Mouse (Mus musculus) retina, postnatal 1 day (tissue): ENCODE results near the gene Cr1l.
A peak's percentile ranks its signal among the peaks of the same experiment; 100 is the strongest.

Source experiments
- DNase-seq: peaks from one replicate; pipeline ENCODE4 v3.0.0-alpha.2; 2012

The Cr1l gene

DNA sequence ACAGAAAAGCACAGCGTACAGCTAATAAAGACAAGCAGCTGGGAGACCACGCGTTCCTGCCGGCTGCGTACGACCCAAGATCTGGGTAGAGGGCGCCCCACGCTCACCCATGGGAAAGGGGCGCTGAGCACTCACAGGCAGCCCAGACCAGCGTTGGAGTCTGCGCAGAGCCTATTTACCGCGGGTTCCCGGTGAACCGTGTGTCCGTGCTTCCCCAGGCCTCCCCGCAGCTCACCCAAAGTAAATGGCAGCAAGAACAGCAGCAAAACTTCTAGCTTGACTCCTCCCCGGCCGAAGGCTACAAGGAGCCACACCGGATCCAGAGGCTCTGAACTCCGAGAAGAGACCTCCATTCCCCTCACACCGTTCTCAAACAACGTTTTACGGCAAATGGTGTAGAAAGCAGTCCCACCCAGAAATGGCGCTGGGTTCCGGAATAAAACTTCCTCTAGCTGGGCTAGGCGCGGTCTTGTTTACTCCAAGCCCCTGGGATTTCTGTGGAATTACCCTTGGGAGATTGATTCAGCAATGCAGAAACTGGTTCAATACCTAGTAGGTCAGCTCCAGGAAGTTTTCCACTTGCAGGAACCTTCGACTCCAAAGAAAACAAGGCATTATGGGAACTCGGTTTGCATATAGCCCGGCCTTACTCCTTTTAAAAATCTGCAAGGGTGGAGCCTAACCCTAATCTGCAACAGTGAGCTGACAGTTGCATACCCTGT lies at the start of gene Cr1l:
TSS of gene Cr1l (minus strand) at position 634 of the 722 bp plus-strand sequence.
- peak; percentile 94 for DNase-seq

DNA sequence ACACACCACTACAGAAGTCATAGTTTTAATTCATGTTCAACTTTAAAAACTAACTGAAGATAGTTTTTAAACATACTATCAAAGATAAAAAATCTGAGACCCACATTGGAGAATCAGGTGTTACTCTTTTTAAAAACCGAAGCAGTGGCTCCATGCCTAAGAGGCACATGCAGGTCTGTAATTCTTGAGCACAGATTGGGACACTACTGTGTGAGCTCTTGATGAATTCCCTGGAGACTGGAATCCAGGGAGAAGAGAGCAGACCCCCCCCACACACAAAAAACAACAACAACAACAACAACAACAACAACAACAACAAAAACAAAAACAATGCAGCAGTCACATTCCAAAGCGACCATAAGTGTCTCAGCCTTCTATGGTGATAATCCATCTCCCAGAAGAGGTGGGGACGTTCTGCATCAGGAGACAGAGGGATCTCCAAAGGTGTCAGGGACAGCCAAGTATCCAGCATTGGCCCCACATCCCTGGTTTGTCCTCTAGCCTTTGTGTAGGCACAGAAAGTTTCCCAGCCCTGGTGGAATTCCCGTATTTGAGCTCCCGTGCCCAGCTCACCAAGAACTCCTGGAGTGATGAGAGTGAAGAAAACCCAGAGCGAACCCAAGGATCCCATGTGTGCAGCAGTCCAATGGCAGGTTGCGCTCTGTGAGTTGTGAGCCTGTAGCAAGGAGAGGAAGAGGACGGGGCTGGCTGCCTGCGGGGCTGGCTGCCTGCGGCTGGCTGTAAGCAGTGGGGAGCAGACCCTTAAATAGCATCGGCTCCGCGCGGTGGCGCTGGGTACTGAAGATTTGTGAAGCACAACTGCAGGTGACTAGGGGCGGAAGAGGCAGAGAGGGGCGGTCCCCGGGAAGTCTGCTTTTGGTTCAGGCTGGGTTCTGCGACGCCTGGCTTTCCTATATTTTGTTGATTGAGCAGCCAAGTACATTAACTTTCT lies 44.9 kb upstream of the Cr1l start, which contains the start of gene Cr2:
TSS of gene Cr2 (minus strand) at position 737 of the 952 bp plus-strand sequence.
- DNase-seq = peak; percentile 81

DNA sequence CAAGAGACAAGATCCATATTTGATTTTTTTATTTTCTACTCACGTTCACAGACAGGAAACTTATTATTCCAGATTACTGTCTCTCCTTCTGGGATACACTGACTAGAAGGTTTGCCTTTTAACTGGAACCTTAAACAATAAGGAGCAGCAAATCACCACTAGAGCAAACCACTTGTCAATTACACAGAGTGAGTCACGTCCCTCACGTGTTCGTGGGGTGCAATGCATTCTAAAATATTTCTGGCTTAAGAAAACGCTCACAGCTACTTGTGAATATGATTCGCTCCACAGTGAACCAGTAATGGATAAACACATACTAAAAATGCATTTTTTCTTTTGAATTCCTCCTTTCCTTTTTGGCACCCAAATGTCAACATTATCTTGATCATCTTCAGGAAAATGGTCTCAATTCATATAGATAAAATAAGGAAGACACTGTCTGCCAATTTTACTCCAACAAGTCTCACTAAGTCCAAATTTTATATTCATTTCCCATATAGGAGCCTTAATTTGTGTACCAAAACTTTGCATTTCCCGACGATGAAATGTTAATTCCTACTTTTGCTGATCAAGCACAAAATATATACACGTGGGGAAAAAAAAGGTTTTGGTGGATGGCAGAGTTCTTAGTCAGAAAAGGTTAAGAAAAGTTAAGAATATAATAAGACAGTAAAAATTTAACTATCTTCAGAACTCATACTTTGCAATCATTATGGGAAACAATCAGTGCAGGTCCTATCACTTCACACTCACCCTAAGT lies 33.8 kb upstream of the Cr1l start:
- DNase-seq = no peak

DNA sequence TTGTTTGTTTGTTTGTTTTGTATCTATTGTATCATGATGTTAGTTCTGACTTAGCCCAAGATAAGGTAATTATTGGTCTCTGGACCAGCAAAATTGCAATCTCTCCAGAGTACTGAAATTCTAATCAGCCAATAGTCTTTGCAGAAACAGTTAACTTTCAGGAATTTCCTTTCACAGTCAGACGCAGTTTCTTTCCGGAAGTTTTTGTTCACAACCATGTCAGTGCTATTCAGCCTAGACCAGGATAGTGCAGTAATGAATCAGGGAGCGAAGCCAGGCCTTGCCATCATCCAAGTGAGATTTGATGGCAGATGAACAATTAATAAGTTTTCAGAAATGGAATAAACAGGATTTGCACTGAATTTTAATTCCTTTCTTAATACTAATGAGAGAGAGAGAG lies 684 bp upstream of the Cr1l start:
- DNase-seq = no peak

DNA sequence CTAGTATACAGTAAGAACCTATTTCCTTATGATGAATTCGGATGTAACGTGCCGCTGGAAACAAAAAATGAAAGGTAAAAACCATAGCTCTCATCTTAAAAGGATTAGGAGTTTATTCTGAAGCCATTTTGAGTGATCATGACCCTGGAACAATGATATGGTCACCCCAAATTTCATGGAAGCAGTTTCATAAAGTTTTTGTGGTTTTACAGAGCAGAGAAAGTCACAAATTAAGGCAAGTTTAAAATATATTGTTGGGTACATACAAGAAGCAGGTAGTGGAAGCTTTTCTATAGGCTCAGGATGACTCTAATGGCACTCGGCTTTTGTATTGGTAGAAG lies 259 bp upstream of the Cr1l start:
- DNase-seq = no peak

DNA sequence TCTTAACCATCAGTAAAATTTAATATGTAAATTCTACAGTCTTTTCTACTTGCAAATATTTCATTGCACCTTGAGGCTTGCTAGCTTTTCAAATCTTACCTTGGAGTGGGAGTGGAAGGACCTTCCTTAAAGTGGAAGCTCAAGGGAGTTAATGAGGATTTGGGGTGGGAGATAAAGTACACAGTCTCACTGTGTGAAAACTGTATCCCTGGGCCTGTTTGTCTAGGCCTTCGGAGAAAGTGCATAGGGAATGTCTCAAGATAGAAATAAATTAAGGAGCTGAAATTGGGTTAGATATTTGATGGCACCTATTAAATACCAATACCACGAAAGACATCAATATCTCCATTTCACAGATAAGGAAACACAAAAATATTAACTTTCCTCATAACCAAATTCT lies 907 bp downstream of the Cr1l start:
- DNase-seq = no peak

DNA sequence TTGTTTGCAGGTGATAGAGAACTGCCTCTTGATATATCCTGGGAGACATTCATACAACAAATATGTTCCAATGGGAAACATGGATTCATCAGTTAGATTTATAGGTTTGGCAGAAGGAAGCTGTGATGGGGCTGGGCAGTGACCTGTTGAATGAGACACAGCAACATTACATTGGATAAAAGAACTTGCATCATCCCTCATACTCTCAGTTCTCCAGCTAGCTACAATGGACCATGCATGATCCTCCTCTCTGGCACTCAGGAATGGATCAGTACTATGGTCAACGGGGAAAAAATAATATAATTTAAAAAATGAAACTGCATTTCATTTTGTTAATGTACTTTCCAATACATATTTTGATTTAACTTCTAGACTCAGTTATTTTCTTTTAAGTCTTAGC lies 1.5 kb downstream of the Cr1l start:
- no peak for DNase-seq

DNA sequence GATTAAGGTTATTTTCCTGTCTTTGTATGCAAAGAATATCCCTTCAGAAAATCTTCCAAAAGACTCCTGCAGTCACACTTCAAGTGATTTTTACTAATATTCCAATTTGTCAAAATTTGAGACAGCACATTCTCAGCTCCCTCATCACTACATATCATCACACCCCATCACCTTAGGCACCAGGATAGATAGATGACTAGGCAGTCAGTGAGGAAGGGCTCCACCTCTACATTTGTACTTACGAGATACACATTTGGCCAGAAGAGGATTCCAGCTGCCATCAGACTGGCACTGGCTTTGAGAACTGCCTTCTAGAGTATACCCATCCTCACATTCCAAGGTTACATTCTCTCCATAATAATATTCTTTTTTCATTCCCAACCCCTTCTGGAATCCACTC lies 17.0 kb downstream of the Cr1l start:
- DNase-seq = no peak

DNA sequence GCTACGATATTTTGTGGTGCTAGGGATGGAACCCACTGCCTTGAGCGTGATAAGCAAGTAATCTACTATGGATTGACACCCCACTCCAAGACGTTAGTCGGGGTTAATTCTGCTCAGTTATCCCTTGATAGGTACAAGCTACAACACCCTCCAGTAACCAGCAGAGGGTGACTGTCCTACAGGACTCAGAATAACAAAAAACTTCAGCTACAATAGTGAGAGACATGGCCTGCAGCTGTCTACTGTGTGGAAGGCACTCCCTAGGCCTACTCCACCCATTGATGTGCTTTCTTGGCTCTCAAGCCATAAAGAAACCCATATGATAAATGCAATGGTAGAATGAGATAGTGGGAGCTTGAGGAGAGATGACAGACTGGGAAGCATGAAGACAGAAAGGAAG lies 17.8 kb downstream of the Cr1l start:
- DNase-seq = no peak

DNA sequence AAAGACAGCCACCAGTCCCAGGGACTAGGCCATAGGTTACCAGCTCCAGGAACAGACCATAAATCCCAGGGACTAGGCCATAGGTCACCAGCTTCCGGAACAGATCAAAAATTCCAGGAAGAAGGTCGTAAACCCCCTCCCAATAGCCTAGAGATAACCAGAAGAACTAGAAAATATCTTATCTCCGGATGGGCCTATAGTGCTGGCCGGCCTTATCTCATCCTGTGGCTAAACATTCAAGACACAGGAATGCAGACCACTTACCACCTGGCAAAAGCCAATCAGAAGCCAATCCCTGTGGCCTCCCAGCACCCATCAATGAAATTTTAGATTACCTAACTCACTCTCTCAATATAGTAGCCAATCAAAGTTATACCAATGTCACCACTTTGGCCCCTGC lies 30.7 kb downstream of the Cr1l start:
- DNase-seq = no peak

DNA sequence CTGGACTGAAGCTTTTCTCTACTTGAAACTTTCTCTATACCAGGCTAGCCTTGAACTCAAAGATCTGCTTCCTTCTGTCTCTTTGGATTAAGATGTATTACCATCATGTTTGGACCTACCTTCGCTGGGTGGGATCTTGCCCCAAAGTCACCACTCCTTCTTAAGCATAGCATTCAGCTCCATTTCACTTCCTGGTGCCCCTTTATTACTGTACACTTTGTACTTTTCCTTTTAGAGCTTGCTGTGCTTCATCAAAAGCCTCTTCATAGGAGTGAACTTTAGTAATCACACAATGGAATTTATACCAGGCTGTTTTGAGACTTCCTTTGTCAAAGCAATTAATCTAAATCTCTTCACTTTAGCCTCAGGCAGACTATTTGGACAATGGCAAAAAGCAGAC lies 33.4 kb downstream of the Cr1l start:
- DNase-seq = no peak

DNA sequence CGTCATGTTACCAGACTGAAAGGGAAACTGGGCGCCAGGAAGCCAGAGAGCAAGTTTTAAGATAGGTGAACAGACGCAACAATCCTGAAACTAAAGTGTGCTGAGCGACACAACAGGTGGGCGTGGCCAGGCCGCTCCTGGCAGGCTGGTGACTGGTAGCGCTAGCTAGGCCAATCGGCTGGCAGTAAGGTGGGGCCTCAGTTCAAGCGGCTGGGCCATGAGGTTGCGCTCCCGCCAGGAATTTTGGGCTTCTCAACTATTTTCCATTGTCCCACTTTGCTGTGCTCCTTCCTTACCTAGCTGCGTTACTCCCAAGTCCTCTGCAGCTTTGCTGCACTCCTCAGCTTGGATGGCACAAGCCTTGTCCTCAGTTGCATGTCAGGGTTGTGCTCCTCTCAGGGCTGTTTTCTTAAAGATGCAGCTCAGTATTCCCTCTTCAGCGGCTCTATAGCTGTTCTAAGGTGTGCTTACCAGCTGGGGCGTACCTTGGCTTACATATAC lies 39.1 kb downstream of the Cr1l start, which contains the start of gene Cd46:
TSS of gene Cd46 (minus strand) at position 30 of the 501 bp plus-strand sequence.
- peak; percentile 80 for DNase-seq

DNA sequence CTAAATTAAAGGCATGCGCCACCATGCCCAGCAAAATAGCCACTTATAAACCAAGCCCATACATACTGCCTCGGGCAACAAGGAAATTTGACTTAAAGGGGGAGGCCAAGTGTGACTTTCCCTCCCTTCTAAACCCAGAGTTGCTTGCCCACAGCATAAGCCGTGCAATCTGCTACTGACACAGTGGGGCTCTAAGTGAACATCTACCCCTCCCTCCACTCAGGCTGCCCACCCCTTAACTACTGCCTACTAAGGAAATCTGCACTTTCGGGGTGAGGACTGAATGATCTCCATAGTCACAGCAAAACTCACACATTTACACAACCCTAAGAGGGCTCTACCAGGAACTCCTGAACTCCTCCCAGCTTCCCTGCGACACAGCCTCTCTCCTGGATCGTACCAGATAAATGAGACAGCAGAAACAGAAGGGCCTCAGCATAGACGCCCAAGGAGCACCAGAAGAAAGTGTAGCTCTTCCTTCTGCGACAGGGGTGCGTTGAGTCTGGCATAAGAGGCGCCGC lies 39.6 kb downstream of the Cr1l start:
- no peak for DNase-seq

DNA sequence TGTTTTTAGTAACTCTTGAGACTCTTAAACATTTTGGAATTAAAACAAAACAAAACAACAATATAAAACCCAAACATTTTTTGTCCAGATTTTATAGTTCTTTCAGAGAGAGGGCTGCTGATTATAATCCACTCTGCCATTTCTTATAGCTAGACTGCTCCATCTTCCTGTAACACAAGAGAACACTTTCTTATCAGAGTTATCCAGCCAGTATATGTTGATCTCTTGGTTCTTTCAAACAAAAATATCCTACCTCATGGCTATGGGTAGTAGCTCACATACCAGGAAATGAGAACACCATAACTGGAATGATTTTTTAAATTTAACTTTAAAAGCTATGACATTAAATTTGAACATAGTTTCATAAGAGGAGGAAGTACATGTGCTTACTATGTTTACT lies 49.2 kb downstream of the Cr1l start:
- DNase-seq = no peak
